Mouse (Mus musculus): ENCODE results near the gene Abcc6.
"Not testable (repeated sequence)": the region's sequence is repeated elsewhere in the genome, so short reads cannot be mapped to it uniquely, and the experiment has no call there.

Gene Abcc6

DNA sequence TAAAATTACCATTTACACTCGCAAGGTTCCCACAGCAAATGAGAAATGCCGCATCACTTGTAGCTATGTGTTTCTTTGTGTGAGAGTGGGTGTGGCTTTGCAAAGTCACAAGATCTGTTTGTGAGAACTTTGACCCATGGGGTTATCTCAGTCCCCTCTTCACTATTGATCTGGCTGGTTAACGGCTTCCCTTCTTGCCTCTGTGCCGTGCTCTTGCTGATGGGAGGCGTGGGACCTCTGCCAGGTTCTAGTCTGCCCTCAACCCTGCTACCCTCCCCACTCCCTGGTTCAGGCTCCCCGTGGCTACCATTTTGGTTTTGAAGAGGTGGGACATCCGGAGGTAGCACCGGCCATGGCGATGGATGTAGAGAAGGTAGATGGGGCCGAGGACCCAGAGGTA is 1.4 kb downstream of the Abcc6 start:
- no peak for DNase-seq (ENCODE audit: low read depth, low spot score)

DNA sequence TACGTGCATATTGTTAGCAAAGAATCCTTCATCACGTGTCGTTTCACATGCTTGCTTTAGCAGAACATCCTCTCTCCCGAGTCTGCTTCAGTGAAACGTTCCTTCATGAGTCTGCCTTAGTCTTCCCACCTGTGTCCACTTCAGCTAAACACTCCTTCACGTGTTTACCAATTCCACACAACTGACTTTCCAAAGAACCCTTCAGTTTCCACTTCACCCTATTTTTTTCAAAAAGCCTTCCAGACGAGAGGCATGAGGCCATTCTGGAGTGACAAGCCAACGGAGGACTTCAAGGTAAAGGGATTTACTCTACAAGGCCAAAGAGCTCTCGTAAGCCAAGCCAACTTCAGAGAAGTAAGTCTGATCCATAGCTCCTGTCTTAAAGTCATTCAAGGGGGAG is 4.7 kb downstream of the Abcc6 start:
- no peak for DNase-seq (ENCODE audit: low read depth, low spot score)

DNA sequence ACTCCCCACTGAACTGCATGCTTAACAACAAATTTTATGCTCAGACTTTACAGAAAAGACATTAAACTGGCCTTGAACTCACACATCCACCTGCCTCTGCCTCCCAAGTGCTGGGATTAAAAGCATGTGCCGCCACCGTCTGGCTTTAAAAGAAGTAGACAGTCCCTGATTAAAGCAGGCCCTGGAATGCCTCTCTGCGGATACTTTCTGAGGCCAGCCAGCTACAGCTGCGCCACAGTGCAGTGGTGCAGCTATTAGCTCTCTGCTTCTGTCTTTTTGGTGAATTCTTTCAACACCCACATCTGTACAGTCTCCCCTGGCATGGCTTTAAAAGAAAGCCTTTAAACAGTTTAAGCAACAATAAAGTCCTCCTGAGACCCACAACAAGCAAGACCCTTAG is 8.2 kb downstream of the Abcc6 start:
- no peak for DNase-seq (ENCODE audit: low read depth, low spot score)

DNA sequence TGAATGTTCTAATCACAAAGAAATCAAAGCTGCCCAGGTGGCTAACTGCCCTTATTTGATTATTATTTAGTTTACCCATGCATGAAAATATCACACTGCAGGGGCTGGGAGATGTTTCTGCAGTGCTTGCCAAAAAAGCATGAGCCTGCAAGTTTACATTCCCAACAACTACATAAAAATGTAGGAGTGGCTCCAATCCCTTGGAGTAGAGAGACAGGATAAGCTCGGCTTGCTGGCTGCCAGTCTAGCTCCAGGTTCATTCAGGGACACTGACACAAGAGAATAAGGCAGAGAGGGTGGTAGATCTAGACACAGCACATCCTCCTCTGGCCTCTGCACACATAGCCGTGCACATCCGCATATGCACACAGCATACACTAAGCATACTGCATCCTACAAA is 10.5 kb downstream of the Abcc6 start:
- peak; percentile 51 for DNase-seq (ENCODE audit: low read depth, low spot score)

DNA sequence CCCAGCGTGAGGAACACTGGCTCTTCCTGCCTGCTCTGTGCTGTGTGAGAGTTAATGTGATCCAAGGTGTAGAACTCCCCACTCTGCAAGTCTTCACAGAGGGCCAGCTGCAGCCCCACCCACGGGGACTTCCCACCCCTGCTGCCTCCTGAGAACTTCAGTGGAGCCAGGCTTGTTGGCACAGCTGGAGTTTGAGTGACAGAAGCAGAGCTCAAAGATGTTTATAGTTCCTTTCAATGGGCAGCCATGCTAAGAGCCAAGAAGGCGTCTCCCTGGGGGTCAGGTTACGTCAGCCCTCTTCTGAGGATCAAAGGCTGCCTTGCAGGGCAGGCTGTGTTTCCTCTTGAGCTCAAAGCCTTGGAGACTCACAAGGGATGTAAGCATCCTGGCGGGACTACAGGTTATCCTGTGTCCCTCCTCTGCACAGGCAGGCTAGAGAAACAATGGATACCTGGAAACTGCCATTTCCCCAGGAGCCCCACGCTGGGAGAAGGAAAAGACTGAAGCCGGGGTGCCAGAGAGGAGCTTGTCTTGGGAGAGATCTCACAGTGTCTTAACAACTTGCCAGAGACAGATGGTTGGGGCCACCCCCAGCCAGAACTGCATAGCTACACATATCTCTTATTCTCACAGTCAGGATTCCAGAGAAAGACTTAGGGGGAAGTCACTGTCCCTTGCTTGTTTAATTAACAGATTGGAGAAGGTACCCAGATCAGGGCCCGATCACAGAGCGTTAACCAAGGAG is 16.7 kb downstream of the Abcc6 start:
- DNase-seq (ENCODE audit: low read depth, low spot score) = peak; percentile 61

DNA sequence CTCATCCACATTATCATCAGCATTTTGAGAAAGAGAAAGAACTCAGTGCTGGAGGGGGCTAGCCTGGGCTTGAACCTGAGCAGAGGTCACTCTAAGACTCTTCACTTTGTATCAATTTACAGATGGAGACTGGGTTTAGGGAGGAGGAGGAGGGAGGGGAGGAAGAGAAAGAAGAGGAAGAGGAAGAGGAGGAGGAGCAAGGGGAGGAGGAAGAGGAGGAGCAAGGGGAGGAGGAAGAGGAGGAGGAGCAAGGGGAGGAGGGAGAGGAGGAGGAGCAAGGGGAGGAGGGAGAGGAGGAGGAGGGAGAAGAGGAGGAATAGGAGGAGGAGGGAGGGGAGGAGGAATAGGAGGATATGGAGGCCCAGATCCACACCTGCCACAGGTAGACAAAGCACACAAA is 18.0 kb downstream of the Abcc6 start:
- DNase-seq (ENCODE audit: low read depth, low spot score) = no peak

DNA sequence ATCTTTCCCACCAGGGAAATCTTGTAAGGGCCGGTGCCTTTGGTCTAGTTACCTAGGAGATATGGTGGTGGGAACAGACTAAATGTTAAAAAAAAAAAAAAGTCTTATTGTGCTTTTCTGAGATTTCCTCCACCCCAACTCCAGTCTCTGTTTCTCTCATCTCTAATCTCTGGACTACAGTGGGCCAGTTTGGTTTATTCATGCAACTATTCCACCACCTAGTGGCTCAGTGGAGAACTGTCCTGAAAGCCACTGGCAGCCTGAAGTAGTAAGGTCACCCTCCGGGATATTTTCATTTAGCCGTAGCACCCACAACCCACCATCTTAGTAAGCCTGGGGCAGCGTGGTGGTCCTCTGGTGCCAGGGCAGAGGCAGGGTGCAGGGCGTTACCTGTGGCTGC is 20.5 kb downstream of the Abcc6 start:
- DNase-seq (ENCODE audit: low read depth, low spot score) = peak; percentile 88

DNA sequence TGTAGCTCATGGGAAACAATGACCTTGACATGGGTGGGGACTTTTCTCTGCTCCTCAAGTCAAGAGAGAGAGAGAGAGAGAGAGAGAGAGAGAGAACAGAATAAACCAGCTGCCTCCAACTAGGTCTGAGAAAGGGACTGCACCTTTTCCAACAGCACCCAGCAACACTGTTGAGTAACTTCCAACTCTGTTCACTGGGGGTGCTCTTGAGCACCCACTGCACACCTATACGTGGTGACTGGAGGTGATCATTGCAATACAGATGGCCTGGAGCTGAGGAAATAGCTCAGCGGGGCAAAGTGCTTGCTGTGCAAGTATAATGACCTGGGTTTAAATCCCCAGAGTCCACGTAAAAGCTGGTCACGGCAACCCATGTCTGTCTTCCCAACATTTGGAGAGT is 27.4 kb downstream of the Abcc6 start:
- no peak for DNase-seq (ENCODE audit: low read depth, low spot score)

DNA sequence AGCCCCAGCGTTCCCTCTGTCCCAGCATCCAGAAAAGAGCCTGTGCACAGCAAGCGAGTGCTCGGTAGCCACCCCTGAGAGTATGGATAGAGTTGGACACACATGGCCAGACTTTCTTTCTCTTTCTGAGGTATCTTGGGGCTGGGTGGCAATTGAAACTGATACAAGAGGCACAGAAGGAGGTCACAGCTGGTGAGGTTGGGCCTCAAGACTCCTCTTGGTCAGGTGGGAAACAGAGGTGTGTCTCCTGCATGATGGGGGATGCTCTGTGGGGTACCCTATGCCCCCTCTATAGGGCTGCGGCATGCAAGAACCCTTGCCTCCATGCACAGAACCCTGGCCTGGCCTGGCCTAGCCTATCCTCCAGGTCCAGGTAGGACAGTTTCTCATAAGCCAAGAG is 29.5 kb downstream of the Abcc6 start:
- DNase-seq (ENCODE audit: low read depth, low spot score) = no peak

DNA sequence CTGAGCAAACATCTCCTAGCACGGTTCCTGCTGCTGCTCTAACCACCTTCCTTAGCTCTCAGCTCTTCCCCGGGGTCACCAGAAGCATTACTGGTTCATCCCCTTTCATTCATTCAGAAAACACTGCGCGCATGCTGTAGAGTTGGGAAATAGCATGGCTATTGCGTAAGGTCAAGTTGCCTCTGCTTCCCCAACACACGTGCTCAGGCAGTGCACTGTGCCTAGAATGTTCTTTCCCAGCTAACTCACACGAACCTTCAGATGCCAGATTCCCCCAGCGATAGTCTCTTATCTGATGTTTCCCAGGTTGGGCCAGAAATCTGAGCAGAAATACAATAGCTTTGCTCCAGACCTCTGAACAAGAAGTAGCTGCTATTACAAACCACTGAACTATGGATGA is 37.6 kb downstream of the Abcc6 start:
- no peak for DNase-seq (ENCODE audit: low read depth, low spot score)

DNA sequence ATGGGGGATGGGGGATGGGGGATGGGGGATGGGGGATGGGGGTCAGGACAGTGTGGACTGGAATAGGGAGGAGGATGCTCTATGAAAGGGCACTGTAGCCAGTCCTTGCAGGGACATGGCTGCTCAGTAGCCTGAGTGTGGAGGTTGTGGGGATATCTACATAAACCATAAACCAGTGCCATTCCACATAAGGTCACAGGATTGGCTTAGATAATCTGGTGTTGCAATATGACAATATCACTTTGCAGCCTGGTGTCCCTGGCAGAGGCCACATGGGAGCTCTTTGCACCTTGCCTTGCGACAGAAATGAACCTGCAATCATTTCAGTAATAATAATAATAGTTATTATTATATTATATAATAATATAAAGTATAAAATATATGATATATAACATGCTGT is 41.8 kb downstream of the Abcc6 start:
- DNase-seq (ENCODE audit: low read depth, low spot score) = no peak

DNA sequence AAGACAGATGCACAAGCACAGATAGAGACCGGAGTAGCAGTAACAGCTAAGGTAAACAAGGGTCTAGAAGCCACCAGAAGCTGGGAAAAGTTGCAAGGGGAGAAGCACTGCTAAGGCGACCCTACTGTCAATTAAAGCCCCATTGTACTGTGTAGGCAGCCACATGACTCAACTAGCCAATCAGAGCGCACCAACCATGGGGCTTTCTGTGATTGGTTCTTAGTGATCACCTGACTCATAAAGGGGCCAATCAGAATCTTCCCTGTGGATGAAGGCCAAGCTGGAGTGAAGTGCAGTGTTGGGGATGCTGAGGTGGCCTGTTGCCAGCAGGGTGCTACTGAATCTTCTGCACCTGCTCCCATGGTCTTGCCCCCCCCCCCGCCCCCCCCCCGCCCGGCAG is 43.2 kb downstream of the Abcc6 start:
- no peak for DNase-seq (ENCODE audit: low read depth, low spot score)

DNA sequence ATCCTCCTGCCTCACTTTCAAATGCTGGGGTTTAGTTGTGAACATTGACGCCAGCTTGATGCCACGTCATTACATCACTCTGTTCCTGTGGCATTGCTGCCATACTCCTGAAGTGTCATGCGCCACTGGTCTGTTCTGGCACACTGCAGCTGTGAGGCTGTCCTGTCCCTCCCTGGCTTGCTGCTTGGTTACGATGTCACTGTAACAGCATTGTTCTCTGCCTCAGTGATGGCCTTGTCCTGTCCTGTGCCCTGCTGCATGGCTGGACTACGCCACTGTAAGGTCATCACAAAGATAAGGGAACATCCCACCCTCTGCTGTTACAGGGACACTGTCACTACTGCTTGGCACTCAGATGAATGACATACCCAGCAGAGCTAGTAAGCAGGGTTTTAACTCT is 48.5 kb downstream of the Abcc6 start:
- DNase-seq (ENCODE audit: low read depth, low spot score) = peak; percentile 73

DNA sequence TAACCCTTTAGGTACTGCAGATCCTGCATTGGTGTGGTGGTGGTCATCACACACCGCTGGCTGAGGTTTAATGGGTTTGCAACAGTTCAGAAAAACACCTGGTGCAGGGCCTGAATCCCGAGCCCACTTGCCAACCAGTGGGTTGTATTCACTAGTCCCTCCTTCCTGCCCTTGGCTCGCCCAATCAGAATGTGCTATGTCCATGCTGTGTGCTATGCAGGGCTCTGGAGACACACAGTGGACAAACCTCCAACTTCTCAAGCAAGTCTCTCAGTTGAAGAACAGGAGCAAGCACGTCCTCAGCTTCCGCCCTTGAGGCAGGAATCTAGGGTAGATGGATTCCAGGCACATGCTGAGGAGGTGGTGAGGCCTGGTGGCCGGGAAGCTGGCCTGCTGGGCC is 55.6 kb downstream of the Abcc6 start:
- DNase-seq (ENCODE audit: low read depth, low spot score) = no peak

DNA sequence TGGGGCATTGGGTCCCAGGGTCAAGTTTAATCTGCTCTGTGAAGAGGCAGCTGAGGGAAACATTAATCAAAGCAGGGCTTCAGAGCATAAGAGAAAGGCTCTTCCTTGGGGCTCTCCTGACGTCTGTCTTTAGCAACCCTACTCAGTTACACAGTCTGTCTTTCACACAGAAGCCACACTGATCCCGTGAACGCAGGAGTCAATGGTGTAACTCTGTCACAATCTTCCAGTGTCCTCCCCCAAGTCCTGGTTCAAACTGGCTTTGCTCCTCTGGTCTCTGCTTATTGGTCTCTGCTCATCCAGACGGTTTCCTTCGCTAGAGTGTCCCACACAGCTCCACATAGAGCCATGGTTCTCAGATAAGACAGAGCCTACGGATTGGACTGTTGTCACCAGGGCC is 56.0 kb downstream of the Abcc6 start:
- DNase-seq (ENCODE audit: low read depth, low spot score) = no peak

DNA sequence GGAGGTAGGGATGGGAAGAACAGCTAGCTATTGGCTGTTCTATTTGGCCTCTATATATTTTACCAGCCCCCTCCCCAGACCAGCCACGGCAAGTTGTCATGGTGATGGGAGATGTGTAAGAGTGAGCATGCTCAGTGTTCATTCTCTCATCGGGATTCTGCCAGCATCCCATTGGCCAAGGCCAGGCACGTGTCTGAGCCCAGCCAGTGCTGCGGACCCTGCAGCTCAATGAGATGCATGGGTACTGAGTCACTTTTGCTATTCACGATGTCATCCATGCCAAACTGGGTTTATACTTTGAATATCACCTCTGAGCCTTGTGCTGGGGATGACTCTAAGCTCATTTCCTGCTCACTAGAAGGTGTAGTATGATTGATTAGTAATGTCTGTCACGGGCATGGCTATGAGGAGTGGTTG is 56.8 kb downstream of the Abcc6 start:
- peak; percentile 16 for DNase-seq (ENCODE audit: low read depth, low spot score)

DNA sequence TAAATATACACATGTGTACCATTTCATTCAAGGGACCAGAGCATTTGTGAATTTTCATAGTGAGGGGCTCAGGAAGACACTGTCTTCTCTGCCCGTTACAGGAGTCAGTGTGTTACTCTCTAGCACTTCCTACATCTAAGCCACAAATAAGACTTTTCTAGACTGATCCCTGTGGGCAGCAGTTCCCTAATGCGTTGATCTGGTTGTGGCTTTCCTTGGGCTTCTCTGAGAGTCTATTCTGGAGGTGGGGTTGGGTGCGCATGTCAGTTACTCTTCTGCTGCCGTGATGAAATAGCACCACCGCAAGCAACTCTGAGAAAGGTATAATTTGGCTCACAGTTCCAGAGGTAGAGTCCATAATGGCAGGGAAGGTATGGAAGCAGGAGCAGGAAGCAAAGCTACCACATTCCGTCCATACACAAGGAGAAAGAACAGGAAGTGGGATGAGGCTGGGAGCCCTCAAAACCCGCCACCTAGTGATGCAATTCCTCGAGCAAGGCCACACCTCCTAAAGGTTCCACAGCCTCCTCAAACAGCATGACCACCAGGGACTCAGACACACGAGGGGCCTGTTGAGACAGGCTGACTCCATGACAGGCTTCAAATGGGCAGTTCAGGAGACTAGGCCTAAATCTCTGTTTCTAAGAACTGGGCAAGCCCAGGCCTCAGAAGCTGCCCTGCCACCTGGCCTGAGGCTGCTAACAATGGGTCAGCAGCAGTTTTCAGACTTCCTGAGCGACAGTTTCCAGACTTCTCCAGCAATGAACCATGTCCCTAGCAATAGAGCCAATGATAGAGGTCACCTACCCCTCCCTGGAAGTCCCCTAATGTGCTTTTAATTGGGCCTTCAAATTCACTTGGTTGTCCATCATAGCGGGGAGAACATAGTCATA is 58.0 kb downstream of the Abcc6 start:
- no peak for DNase-seq (ENCODE audit: low read depth, low spot score)

DNA sequence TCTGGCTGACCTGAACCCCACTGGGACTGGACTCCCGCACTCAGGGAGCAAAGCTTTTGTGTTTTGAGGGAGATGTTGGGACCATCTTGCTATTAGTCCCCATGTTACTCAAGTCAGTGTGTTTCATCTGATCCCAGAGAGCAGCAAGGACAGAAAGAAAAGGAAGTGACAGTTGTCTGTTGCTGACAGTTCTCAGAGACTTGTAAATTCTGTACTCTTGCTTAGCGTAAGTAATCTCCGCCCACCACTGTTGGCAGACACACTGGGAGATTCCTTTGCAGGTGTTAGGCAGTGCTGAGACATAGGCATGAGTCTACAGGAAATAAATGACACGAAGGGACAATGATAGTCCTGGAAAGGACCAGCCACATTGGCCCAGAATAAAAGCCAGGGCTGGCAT is 73.5 kb downstream of the Abcc6 start:
- DNase-seq (ENCODE audit: low read depth, low spot score) = peak; percentile 53

DNA sequence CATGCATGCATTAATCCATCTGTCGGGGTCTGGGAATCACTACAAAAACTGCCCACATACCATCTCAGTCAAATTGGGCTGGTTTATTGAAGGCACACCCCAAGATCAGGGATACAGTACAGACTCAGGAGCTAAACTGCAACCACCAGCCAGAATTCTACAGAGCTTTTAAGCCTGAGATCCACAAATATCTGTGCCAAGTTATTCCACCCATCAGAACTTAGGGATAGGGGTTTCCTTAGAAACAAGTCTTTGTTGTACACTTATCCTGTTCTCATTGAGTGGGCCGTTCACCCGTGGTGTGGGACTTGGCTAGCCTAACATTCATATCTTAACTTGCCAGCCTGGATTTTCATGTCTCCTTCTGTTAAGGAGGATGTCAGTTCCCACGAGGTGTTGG is 81.0 kb downstream of the Abcc6 start:
- peak; percentile 52 for DNase-seq (ENCODE audit: low read depth, low spot score)

DNA sequence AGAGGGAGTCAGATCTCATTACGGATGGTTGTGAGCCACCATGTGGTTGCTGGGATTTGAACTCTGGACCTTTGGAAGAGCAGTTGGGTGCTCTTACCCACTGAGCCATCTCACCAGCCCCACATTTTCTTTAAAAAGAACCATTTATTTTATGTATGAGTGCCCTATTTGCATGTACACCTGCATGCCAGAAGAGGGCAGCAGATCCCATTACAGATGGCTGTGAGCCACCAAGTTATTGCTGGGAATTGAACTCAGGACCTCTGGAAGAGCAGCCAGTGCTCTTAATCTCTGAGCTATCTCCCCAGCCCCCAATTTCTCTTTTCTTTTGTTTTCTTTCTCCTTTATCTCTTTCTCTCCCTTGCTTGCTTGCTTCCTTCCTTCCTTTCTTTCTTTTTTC is 86.8 kb downstream of the Abcc6 start:
- not testable (repeated sequence) for DNase-seq (ENCODE audit: low read depth, low spot score)

DNA sequence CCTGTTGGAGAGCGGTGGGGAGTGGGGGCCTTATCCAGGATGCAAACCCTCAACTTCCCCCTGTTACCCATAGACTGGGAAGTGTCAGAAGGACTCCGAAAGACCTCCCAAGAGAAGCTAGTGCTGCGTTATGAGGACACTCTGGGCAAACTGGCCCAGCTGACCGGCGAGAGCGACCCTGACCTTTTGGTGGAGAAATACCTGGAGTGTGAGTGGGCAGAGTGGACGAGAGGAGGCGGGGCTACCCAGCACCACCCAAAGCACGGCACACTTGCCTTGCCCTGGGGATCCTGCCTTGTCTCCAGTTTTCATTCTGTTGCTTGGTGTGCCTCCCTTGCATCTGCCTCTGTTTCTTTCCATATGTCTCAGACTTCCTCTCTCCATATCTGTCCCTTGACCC is 88.1 kb downstream of the Abcc6 start:
- DNase-seq (ENCODE audit: low read depth, low spot score) = no peak

DNA sequence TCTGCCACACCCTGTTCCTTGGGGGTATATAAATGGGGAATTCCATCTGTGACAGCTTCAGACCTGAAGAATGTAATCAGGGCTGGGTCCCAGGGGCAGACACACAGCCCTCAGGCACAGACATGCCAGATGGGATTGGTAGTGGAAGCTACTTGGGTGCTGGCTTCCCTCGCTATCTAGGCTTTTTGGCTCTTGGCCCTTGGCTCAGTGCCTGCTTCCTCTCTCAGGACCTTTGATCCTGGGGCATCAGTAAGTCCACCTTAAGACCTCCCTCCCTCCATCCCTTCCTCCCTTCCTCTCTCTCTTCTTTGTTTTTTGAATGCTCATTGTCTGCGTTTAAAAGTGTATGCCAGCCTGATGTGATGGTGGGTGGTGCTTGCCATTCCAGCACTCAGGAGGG is 90.3 kb downstream of the Abcc6 start:
- DNase-seq (ENCODE audit: low read depth, low spot score) = no peak

DNA sequence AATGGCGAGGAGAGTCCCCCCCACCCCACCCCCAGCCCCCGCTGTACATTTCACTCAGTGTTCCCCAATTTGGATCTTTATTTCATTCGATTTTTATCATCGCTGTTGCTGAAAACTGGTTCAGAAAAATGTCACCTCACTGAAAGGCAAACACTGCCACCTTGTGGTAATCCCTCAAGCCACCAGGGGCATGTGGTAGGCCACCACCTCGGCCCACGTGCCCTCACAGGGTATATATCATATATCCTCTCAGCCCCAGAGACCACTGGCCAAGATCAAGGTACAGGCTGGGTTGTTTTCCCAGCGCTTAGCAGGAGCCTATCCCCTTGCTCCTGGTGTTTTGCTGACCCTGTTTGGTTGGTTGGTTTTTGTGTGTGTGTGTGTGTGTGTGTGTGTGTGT is 95.0 kb downstream of the Abcc6 start:
- DNase-seq (ENCODE audit: low read depth, low spot score) = peak; percentile 82
